In the genomic region with DNA sequence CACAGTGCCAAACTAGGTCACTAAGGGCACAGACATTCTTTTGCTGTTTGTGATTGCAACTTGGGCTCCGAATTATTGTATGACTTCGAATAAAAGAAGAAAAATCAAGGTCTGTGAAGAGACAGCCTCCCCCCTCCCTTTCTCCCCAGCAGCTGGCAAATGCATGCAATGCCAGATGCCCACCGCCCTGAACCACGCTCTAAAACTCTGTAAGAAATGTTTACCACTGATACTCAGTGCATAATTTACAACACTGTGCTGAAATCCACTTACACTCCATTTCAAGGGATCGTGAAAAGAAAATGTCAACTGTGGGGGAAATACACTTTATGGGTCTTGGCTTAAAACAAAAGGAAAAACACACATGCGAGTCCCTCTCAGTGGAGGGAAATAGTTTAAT, we compare ENCODE assay signal across 18 mouse cellular contexts.
A peak's percentile ranks its signal among the peaks of the same experiment; 100 is the strongest.
DNase-seq lines count a peak whose midpoint lies in the region; ATAC-seq and TF ChIP-seq lines count a peak whose summit lies in the region.
"Had no signal": no experiment of that assay in that cellular context is flagged by ENCODE, and none has a peak within 500 bp of the region (broad histone marks: within the 10 kb centered on the region; RNA-seq: fewer than 3 reads in every experiment).

No protein-coding gene starts in this region.

- no peaks in the 10 kb centered on the region for H3K9me3 ChIP-seq in forebrain, embryonic 12.5 days
- no peaks in the 10 kb centered on the region for H3K9me3 ChIP-seq in forebrain, embryonic 10.5 days
- H3K9me3 ChIP-seq in limb, embryonic 11.5 days (ENCODE audit: control insufficient read depth, low read length), result no peaks in the 10 kb centered on the region

- TF ChIP-seq CTCF in layer of hippocampus, adult 2 months (conservative IDR thresholded peaks at IDR 0.05), result no peak

- no peak overlapping the region for H3K4me3 ChIP-seq in forebrain, embryonic 12.5 days (replicated peaks)
- H3K4me3 ChIP-seq in forebrain, embryonic 10.5 days, result no peak overlapping the region
- no peak overlapping the region for H3K4me3 ChIP-seq in layer of hippocampus, adult 2 months
- no peak overlapping the region for H3K4me3 ChIP-seq in limb, embryonic 11.5 days (ENCODE audit: low read depth, low read length)
- H3K4me3 ChIP-seq: embryonic facial prominence, embryonic 10.5 days; erythroblast, embryonic 14.5 days; megakaryocyte, embryonic 14.5 days had no signal

- DNase-seq in forebrain, embryonic 10.5 days (ENCODE audit: extremely low spot score, low spot score), result no peak
- DNase-seq in layer of hippocampus, adult 2 months (ENCODE audit: low spot score in 2 of 2), result no peak
- no peak for DNase-seq in layer of hippocampus, adult 9-10 months (ENCODE audit: low spot score)
- peak; percentile 23 for DNase-seq in forelimb bud, embryonic 11.5 days (ENCODE audit: low read depth, low spot score)
- DNase-seq in limb, embryonic 11.5 days (ENCODE audit: low spot score), result no peak
- no peak for DNase-seq in left cerebral cortex, postnatal 10 days (ENCODE audit: extremely low spot score in 1 of 2, low spot score in 2 of 2)
- DNase-seq in thymus, postnatal 0 days (ENCODE audit: low spot score), result no peak
- DNase-seq: cerebellum, postnatal 25 days; heart, adult 11 months; kidney, postnatal 10 days; thymus, postnatal 36 days had no signal

- intact Hi-C loops in left cerebral cortex, postnatal 10 days (cut with DNase I), result no loop called here

- peaks cover 46% of the 10 kb centered on the region for H3K4me1 ChIP-seq in forebrain, embryonic 12.5 days
- peaks cover 54% of the 10 kb centered on the region for H3K4me1 ChIP-seq in forebrain, embryonic 10.5 days
- H3K4me1 ChIP-seq in limb, embryonic 11.5 days (ENCODE audit: control insufficient read depth, insufficient read depth, low read length), result peaks cover 11% of the 10 kb centered on the region

- 0 out of 2 replicates have a peak, but pooled peaks cover 4% of the 10 kb centered on the region for H3K36me3 ChIP-seq in forebrain, embryonic 12.5 days (replicated peaks)
- H3K36me3 ChIP-seq in forebrain, embryonic 10.5 days (replicated peaks), result 0 out of 2 replicates have a peak, but pooled peaks cover 3% of the 10 kb centered on the region
- no peaks in the 10 kb centered on the region for H3K36me3 ChIP-seq in limb, embryonic 11.5 days (ENCODE audit: control insufficient read depth, insufficient read depth, low read length)

- no peak for ATAC-seq in forebrain, embryonic 12.5 days (ENCODE audit: low FRiP score)
- ATAC-seq in limb, embryonic 11.5 days (ENCODE audit: insufficient number of reproducible peaks, low FRiP score, low TSS enrichment, low read depth), result no peak
- ATAC-seq: lung, postnatal 0 days had no signal

- 76% methylated on average over 6 of the region's 6 CpGs for WGBS in forebrain, embryonic 12.5 days
- WGBS in forebrain, embryonic 10.5 days, result 92% methylated on average over 6 of the region's 6 CpGs
- 52% methylated on average over 6 of the region's 6 CpGs for WGBS in limb, embryonic 11.5 days

- H3K27ac ChIP-seq in forebrain, embryonic 12.5 days, result peak overlapping the region; percentile 25; the same call in 1 of the 2 replicates
- H3K27ac ChIP-seq in forebrain, embryonic 10.5 days, result no peak overlapping the region
- peak overlapping the region; percentile 81; the same call in 1 of the 2 replicates for H3K27ac ChIP-seq in layer of hippocampus, adult 2 months
- peak overlapping the region; percentile 60 for H3K27ac ChIP-seq in limb, embryonic 11.5 days (replicated peaks; ENCODE audit: low read depth, low read length)
- H3K27ac ChIP-seq: liver, embryonic 14.5 days had no signal

- H3K27me3 ChIP-seq in forebrain, embryonic 12.5 days, result 0 out of 2 replicates have a peak, but pooled peaks cover 4% of the 10 kb centered on the region
- H3K27me3 ChIP-seq in forebrain, embryonic 10.5 days (ENCODE audit: poor library complexity, severe bottlenecking), result no peaks in the 10 kb centered on the region
- no peaks in the 10 kb centered on the region for H3K27me3 ChIP-seq in limb, embryonic 11.5 days (ENCODE audit: control insufficient read depth, insufficient read depth, low read length)
- H3K27me3 ChIP-seq: CH12.LX; megakaryocyte, embryonic 14.5 days had no signal

- H3K4me2 ChIP-seq in forebrain, embryonic 12.5 days, result no peak overlapping the region
- H3K4me2 ChIP-seq in limb, embryonic 11.5 days (ENCODE audit: low read depth, severe bottlenecking), result no peak overlapping the region

- H3K9ac ChIP-seq in forebrain, embryonic 12.5 days, result no peak overlapping the region
- no peak overlapping the region for H3K9ac ChIP-seq in limb, embryonic 11.5 days (ENCODE audit: low read length)
- H3K9ac ChIP-seq: liver, embryonic 14.5 days had no signal
